ENCODE assay signal across 13 mouse cellular contexts in the genomic region with DNA sequence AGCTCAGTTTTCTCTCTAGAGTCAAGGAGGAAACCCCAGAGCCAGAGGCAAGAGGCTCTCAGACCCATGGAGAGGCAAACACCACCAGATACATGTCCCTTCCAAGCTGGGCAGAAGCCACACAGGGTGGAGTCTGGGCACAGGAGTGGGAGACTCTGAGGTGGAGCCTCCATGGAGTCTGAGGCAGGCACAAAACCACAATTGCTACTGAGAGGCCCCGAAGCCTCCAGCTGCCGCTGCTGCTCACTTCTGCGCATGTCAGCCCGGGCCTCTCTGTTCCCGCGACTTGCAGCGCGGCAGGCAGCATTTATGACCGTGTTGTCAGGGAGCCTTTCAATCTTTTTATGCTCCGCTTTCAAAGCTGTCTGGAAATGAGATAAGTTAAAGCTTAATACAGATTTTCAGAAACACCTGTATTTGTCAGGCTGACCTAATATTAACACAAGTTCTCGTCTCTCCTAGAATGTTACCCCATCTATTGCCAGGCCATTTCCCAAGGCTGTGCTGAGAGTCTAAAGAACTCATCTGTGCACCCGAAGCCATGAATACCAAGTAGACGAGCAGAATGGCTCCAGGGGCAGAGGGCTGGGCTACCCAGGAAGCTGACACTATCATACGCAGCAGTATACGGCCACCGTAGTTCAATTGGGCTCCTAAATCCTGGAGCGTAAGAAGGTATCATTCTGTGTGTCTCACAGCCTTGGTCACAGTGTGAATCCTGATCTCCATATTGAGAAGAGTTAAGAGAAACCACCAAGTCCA. TPM values are rescaled to one million over a fixed set of nuclear protein-coding genes. Genes with fewer than 3 reads are reported as not detected.
A peak's percentile ranks its signal among the peaks of the same experiment; 100 is the strongest.
DNase-seq lines count a peak whose midpoint lies in the region; ATAC-seq and TF ChIP-seq lines count a peak whose summit lies in the region.
"Had no signal": no experiment of that assay in that cellular context is flagged by ENCODE, and none has a peak within 500 bp of the region (broad histone marks: within the 10 kb centered on the region; RNA-seq: fewer than 3 reads in every experiment).

No protein-coding gene starts in this region.

- WGBS in limb, embryonic 14.5 days = 52% methylated on average over 17 of the region's 17 CpGs

- no peaks in the 10 kb centered on the region for H3K27me3 ChIP-seq in limb, embryonic 14.5 days (ENCODE audit: control insufficient read depth, insufficient read depth, low read length)
- H3K27me3 ChIP-seq: Patski; stomach, embryonic 15.5 days had no signal

- intact Hi-C loops in left cerebral cortex, postnatal 4 days (cut with DNase I) = no loop called here
- intact Hi-C loops in left cerebral cortex, adult 2 months (cut with DNase I) = no loop called here

- peak; percentile 17 to 34 for DNase-seq in cerebellum, postnatal 10 days
- no peak for DNase-seq in cerebellum, adult 8-10 months
- DNase-seq in left cerebral cortex, postnatal 4 days = peak; percentile 20
- no peak for DNase-seq in left cerebral cortex, adult 2 months (ENCODE audit: extremely low spot score in 1 of 2, low spot score in 2 of 2)
- DNase-seq in gastrocnemius, adult 18-20 months (ENCODE audit: low spot score) = peak; percentile 25
- DNase-seq in limb, embryonic 14.5 days (ENCODE audit: low spot score) = peak; percentile 36
- no peak for DNase-seq in urinary bladder, postnatal 4 days (ENCODE audit: low spot score in 2 of 2)
- DNase-seq in ovary, postnatal 10 days (ENCODE audit: low spot score) = no peak
- DNase-seq: retina, postnatal 1 day had no signal

- H3K4me1 ChIP-seq in limb, embryonic 14.5 days (ENCODE audit: control insufficient read depth, insufficient read depth, low read length) = peaks cover 2% of the 10 kb centered on the region; the same call in 1 of the 2 replicates
- H3K4me1 ChIP-seq: stomach, embryonic 15.5 days had no signal

- no peak overlapping the region for H3K4me3 ChIP-seq in left cerebral cortex, adult 2 months
- H3K4me3 ChIP-seq in limb, embryonic 14.5 days (replicated peaks; ENCODE audit: low read length) = no peak overlapping the region
- H3K4me3 ChIP-seq: stomach, embryonic 15.5 days had no signal

- no peak overlapping the region for H3K9ac ChIP-seq in limb, embryonic 14.5 days (ENCODE audit: low read depth, low read length, severe bottlenecking)
- H3K9ac ChIP-seq: stomach, embryonic 15.5 days had no signal

- no peak for ATAC-seq in limb, embryonic 14.5 days (ENCODE audit: low FRiP score, low read depth)
- ATAC-seq: Patski had no signal

- H3K36me3 ChIP-seq in limb, embryonic 14.5 days (ENCODE audit: control insufficient read depth, insufficient read depth, low read length) = no peaks in the 10 kb centered on the region
- H3K36me3 ChIP-seq: stomach, embryonic 15.5 days had no signal

- TF ChIP-seq POLR2A in limb, embryonic 14.5 days (IDR thresholded peaks at IDR 0.05; ENCODE audit: borderline replicate concordance, extremely low read depth, insufficient read depth, insufficient read length) = no peak

- H3K9me3 ChIP-seq in limb, embryonic 14.5 days (ENCODE audit: control insufficient read depth, low read length) = no peaks in the 10 kb centered on the region
- H3K9me3 ChIP-seq: stomach, embryonic 15.5 days had no signal

- no peak overlapping the region for H3K27ac ChIP-seq in left cerebral cortex, adult 2 months
- H3K27ac ChIP-seq in limb, embryonic 14.5 days (replicated peaks; ENCODE audit: low read depth, low read length) = no peak overlapping the region
- H3K27ac ChIP-seq: stomach, embryonic 15.5 days had no signal

- no peak overlapping the region for H3K4me2 ChIP-seq in limb, embryonic 14.5 days (replicated peaks; ENCODE audit: low read depth, low read length, severe bottlenecking)
- H3K4me2 ChIP-seq: stomach, embryonic 15.5 days had no signal

- no peak for TF ChIP-seq CTCF in left cerebral cortex, adult 2 months (IDR thresholded peaks at IDR 0.05)

RNA-seq across cellular contexts. Expression of a gene that starts 30.1 kb away (rescaled TPM):
- 100 to 1,000 TPM; 173 to 179 TPM for total RNA-seq in left cerebral cortex, postnatal 4 days (2021)
- total RNA-seq in left cerebral cortex, adult 2 months (2021) = 10 to 100 TPM; 69.9 to 74.8 TPM
- total RNA-seq in gastrocnemius, adult 18-20 months (2021) = 100 to 1,000 TPM in 1 of 2 experiments, 10 to 100 TPM in 1; 95.8 to 111 TPM
- 9.3 and 10.0 TPM in 2 replicates for polyA plus RNA-seq in limb, embryonic 14.5 days (2012; rRNA removed)
- 22.7 and 25.2 TPM in 2 replicates for polyA plus RNA-seq in limb, embryonic 14.5 days (2014; fragmentation: Nextera tagmentation; extraction: Ambion mirVana)
- total RNA-seq: common myeloid progenitor, adult 5-6 weeks; megakaryocyte, adult 5-6 weeks had no signal

Comparison
In these comparisons a context has a peak if more than half of its experiments do, and no peak if none do; other contexts are left out.
1. DNase-seq: peak in cerebellum, postnatal 10 days (2 of 2), left cerebral cortex, postnatal 4 days (single experiment), gastrocnemius, adult 18-20 months (single experiment) and limb, embryonic 14.5 days (single experiment); none in cerebellum, adult 8-10 months (single experiment), left cerebral cortex, adult 2 months (0 of 2), urinary bladder, postnatal 4 days (0 of 2) and ovary, postnatal 10 days (single experiment).